Mouse (Mus musculus): ENCODE results near the gene Socs1.

Socs1 gene

DNA sequence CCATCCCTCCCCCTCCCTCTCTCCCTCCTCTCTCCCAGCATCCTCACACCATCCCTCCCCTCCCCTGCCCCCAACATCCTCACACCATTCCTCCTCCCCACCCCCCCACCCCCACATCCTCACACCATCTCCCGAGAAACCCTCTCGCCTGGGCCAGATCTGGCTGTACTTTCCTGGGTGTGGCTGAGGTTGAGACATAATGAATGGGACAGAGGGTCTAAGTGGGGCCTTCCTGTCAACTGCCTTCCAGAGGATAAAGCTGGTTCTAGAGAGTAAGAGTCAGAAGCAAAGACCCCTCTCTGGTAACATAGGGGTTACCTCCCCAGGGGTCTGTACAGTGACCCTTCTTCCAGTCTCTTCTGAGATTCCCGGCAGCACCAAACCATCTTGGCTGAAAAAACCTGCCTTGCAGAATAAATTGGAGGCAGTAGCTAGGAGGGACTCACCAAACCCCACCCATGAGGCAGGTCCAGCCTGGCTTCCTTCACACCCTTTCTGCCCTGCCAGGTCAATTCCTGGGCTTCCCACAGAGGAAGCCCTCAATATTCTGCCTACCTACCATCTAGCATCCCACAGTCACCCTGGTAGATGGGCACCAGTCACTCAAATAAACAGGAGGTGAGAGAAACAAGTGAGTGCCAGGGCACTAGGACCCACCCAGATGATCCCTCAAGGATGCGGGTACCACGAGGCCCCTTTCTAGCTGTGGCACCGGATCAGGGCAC, 21.6 kb downstream of the Socs1 start:
- DNase-seq (ENCODE audit: low read depth) = no peak

DNA sequence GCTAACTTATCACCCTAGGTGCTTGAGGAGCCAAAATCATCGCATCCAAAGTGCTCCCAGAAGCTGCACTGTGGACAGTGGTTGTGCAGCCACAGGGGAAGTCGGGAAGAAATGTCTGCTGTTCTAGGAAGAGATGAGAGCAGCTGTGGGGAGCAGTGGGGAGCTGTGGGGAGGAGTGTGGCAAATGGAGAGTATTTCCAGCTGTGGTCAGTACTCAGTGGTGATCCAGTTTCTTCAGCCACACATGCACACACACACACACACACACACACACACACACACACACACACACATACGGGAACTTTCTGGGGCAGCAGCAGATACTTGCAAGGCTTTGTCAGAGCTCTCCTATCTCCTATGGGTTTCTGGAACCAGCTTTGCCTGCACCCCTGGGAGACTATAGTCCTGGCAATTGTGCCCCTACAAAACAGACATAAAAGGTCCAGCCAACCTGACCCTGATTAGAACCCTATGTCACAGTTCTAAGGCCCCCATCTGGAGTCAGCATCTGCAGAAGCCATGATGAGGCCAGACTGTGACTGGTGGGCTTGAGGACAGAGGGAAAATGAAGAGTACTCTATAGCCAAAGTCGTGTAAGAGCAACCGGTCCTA, 22.7 kb downstream of the Socs1 start:
- no peak for DNase-seq (ENCODE audit: low read depth)

DNA sequence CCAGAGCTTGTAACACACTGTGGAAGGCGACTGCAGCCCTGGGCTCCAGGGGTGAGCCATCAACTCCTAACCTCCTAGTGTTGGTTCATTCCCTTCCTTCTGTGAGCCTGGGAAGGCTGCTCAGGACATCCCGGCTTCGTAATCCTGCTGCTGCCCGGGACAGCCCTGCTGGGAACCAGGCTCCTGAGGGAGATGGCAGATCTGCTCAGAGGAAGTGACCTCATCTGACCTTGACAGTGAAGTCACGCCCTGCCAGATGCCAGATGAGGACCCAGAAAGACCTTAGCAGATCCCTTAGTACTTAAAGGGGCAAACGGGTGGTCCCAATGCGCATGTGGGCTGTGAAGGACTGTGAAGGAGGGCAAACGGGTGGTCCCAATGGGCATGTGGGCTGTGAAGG, 24.2 kb downstream of the Socs1 start:
- DNase-seq (ENCODE audit: low read depth) = no peak

DNA sequence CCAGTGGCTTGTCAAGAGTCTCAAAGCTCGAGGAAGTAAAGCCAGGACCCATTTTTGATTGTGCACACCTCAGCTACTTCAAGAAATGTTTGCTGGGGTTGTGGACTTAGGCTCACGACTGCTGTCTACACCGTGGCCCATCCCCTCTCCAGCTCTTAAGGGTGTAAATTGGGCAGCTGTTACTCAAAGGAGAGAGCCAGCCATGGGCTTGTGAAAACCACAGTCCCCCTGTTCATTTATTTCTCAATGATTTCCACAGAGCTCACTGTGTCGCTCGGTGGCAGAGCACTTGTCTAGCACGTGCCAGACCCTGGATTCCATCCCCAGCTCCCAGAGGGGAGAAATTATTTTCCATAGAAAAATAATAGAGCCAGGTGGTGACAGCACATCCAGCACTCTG, 29.2 kb downstream of the Socs1 start:
- no peak for DNase-seq (ENCODE audit: low read depth)

DNA sequence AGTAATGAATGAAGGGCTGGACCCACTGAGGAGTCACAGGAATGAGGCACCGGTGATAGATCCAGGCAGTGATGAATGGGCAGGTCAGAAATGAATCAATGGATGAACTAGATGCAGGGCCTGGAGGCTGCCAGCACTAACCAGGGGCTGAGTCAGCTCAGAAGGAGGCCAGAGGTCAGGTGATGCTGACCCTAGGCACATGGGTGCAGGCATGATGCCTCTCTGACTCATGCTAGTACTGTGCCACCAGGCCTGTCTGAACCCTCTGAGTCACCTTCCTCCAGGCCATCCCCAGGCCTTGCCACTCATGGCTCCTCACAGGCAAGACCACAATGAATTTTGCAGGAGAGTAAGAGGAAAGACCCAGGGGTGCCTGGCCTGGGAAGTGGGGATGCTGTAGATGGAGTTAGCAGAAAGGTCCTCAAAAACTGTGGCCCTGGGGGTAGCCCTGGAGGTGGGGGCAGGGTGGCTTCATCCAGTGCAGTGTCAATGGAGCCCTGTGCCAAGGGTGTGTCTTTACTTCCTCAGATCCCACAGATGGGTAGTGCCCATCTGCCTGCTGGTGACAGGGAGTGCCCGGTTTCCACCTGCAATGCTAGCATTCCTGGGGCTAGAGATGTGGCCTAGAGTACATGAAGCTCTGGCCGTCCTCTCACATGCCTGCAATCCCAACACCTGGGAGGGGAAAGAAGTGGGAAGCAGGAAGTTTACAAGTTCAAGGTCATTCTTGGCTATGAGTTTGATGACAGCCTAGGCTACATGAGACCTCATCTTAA, 30.6 kb downstream of the Socs1 start:
- no peak for DNase-seq (ENCODE audit: low read depth)

DNA sequence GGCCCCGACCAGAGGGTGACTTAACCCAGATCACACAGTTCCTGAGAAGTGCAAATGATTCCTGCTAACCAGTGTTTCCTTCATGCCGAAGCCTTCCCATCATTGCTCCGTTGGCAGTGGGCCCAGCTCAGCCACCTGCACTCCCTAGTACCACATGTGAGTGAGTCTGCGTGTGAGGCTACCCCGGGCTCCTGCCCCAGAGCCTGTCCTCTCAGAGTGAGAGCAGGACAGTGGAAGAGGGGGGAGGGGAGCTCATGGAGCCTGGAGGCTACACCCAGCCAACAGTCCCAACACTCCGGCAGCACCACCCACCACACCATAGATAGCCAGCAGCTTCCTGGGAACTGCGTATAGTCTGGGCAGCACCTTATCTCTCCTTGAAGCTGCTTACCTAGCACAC, 35.5 kb downstream of the Socs1 start:
- DNase-seq (ENCODE audit: low read depth) = no peak

DNA sequence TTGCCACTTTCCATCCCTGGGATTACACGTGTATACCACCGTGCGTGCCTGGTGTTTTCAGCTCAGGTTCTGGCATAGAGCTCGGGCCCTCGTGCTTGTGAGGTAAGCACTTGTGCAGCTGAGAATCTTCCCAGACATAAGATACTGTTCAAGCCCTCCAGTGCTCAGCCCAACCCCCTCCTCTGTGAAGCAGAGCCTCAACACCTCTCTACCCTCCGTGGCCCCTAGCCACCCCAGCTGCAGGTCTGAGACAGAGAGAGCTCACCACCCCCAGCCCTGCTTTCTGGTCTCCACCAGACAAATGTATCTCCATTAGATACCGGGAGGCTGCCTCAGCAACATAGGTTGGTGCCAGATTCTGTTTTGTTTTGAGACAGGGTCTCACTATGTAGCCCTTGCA, 36.1 kb downstream of the Socs1 start:
- DNase-seq (ENCODE audit: low read depth) = no peak

DNA sequence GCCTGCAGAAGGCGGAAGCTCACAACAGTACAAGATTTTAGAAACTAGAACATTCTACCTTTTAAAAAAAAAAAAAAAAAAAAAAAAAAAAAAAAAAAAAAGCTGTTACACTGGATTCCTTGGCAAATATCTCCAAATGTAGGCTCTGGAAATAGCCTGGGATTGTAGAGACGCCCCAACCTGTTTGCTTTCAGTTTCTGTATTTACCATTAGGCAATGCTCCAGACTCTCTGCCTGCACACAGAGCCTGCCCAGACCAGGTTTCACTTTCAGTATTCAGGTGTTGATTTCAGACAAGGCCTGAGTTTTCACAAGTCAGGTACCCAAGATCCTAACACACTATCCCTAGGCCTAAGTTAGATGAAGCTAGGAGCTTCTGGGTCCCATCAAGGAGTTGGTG, 44.3 kb downstream of the Socs1 start:
- no peak for DNase-seq (ENCODE audit: low read depth)

DNA sequence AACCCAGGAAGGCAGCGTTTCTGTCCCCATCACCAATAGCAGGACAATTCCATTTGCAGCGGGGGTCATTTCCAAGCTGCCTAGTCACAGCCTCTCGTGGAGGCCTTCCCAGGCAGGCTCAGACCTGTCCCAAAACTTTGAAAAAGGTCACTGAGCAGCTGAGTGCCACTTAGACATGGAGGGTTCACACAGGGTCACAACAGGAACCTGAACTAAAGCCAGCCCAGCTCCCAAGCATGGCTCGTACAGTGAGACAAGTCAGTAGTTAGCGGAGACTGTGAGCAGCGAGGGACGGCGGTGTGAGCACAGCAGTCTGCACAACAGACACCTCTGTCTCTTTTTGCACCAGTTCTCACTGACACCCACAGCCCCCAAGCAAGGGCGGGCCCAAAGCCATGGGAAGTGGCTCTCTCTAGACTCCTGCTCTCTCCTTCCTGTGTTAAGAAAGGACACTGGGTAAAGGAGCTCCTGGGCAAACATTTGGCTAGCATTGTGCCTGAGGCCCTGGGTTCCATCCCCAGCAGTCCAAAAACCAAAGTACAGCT, 45.4 kb downstream of the Socs1 start:
- no peak for DNase-seq (ENCODE audit: low read depth)

DNA sequence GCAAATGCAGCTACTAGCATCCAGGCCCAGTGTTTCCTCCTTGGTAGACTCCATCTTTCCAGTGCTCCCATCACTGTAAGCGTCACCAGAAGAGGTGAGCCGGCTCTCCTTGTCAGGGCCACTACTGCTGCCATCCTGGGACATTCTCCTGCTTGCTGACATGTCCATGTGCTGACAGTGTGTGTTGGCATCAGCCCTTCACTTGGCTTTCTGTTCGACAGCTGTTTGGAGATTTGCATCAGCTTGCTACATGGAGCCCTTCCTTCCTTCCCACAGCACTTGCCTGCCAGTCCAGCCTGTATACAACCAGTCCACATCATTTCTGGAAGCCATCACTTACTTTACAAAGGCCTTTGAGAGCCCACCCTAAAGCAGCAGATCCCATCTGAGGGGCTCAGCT, 46.5 kb downstream of the Socs1 start:
- DNase-seq (ENCODE audit: low read depth) = no peak

DNA sequence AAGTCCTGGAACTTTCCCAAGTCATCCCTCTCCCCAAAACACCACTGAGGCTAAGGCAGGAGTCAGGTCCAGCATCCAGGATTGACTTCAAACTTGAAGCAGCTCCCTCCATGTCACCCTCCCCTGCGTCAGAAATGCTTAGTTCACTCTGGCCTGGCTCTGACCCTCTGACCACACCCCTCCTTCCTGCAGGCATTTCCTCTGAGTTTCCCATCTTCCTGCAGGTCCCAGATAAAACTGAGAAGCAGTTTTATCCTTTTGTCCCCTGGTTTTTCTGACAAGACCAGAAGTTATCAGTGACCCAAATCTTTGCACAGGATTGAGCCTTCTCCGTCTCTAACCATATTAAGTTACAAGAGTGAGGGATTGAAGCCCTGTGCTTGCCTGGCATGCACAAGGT, 47.8 kb downstream of the Socs1 start:
- DNase-seq (ENCODE audit: low read depth) = no peak

DNA sequence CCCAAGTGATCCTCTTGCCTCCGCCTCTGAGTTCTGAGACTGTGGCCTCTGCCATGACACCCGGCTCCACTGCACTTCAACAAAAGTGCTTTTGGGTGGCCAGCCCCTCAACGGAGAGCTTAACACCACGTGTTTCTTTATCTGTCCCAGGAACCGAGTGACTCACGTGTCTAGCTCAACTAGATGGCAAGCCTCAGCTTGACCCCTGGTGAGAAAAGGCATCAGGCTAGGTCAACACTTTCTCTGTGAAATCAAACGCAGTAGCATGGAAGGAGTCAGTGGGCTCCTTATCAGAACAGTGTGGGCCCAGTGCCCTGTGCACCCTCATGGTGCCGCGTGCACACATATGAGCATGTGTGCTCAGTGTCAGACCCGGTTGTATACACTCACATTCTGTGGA, 49.0 kb downstream of the Socs1 start:
- DNase-seq (ENCODE audit: low read depth) = no peak

DNA sequence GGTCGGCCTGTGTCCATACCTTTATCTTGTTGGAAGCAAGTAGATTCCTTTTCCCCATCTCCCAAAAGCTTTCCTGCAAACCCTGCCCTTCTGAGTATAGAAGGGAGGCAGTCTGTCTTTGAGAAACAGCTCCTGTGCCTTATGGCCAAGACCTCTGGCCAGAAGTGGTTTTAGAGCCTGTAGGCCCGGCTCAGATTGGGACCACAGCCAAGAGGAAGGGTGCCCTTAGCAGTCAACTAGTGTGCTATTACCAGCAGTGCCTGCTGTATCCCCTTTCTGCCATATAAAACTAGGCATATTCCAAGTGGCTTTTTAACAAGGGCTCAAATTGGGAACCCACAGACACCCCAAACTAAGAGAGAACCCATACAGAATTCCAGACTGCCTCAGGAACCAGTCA, 49.6 kb downstream of the Socs1 start:
- DNase-seq (ENCODE audit: low read depth) = no peak

DNA sequence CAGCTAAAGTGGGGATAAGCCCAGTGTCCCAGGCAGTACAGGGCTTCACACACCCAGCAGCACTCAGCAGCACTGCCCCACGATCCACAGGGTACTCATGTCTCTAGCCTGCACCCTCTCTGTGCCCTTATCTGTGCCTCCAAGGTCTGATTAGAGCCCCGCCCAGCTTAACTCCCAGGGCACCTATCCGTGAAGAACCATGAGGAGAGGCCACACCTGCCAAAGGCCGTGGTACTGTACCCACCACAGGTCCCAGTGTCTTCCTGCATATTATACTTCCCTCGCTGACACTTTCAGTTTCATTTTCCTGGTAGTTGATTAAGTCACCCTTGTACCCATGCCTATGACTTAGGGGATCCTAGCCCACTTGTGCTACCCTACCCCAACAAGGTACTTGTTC, 52.9 kb downstream of the Socs1 start:
- DNase-seq (ENCODE audit: low read depth) = peak; percentile 55

Data from c-Kit-positive CD71-positive TER-119-negative erythroid progenitor cells, embryonic 14.5 days (primary cell).